Mouse (Mus musculus): ENCODE results near the gene Olfr1411.
A peak's percentile ranks its signal among the peaks of the same experiment; 100 is the strongest.

The Olfr1411 gene

GRCm38 (mm10) chr1:92594111-92594510, at the start of gene Olfr1411:
Olfr1411 (plus strand) TSS chr1:92594411.
- DNase-seq: no peak

- DNase-seq: no peak
These were observed 48.3 kb upstream of the Olfr1411 start for GRCm38 (mm10) chr1:92545929-92546328.

GRCm38 (mm10) chr1:92571022-92571421, 23.2 kb upstream of the Olfr1411 start, which contains the start of gene Olfr1413:
Olfr1413 (plus strand) TSS chr1:92571322.
- DNase-seq: no peak

GRCm38 (mm10) chr1:92585479-92585878, 8.7 kb upstream of the Olfr1411 start, which contains the start of gene Olfr1412:
Olfr1412 (plus strand) TSS chr1:92585779.
- DNase-seq: no peak

GRCm38 (mm10) chr1:92596019-92596418, 1.8 kb downstream of the Olfr1411 start:
- DNase-seq: no peak

GRCm38 (mm10) chr1:92605482-92605881, 11.3 kb downstream of the Olfr1411 start, which contains the start of gene Olfr1410:
Olfr1410 (plus strand) TSS chr1:92605782.
- no peak for DNase-seq

GRCm38 (mm10) chr1:92607711-92608110, 13.5 kb downstream of the Olfr1411 start:
- no peak for DNase-seq

- DNase-seq: peak; percentile 62
These were observed 16.8 kb downstream of the Olfr1411 start for GRCm38 (mm10) chr1:92611008-92611407.

- DNase-seq: no peak
These were observed 19.0 kb downstream of the Olfr1411 start for GRCm38 (mm10) chr1:92613175-92613574.

- no peak for DNase-seq
These were observed 20.3 kb downstream of the Olfr1411 start for GRCm38 (mm10) chr1:92614516-92614915.

- DNase-seq: no peak
These were observed 21.8 kb downstream of the Olfr1411 start for GRCm38 (mm10) chr1:92616046-92616445.

GRCm38 (mm10) chr1:92617488-92617887, 23.3 kb downstream of the Olfr1411 start, which contains the start of gene Olfr12:
Olfr12 (plus strand) TSS chr1:92617788.
- no peak for DNase-seq

- no peak for DNase-seq
These were observed 24.1 kb downstream of the Olfr1411 start for GRCm38 (mm10) chr1:92618360-92618759.

- DNase-seq: no peak
These were observed 34.0 kb downstream of the Olfr1411 start for GRCm38 (mm10) chr1:92628227-92628626.

GRCm38 (mm10) chr1:92632196-92632595, 38.0 kb downstream of the Olfr1411 start:
- DNase-seq: no peak

- DNase-seq: no peak
These were observed 38.7 kb downstream of the Olfr1411 start for GRCm38 (mm10) chr1:92632948-92633347.

- DNase-seq: no peak
These were observed 39.5 kb downstream of the Olfr1411 start for GRCm38 (mm10) chr1:92633726-92634125.

- no peak for DNase-seq
These were observed 40.4 kb downstream of the Olfr1411 start for GRCm38 (mm10) chr1:92634569-92634968.

GRCm38 (mm10) chr1:92634976-92635599, 40.9 kb downstream of the Olfr1411 start:
- no peak for DNase-seq

GRCm38 (mm10) chr1:92636015-92636414, 41.8 kb downstream of the Olfr1411 start:
- no peak for DNase-seq

- DNase-seq: no peak
These were observed 42.5 kb downstream of the Olfr1411 start for GRCm38 (mm10) chr1:92636676-92637075.

GRCm38 (mm10) chr1:92637501-92638172, 43.4 kb downstream of the Olfr1411 start:
- no peak for DNase-seq

GRCm38 (mm10) chr1:92638181-92638580, 44.0 kb downstream of the Olfr1411 start:
- no peak for DNase-seq

GRCm38 (mm10) chr1:92638736-92639135, 44.5 kb downstream of the Olfr1411 start:
- DNase-seq: no peak

All from right cerebral cortex, postnatal 4 days (tissue).